Mouse (Mus musculus) left cerebral cortex, postnatal 36 days (tissue): Measurements from ENCODE around the gene Klhl10. TPM values are rescaled to one million over a fixed set of nuclear protein-coding genes. Genes with fewer than 3 reads are reported as not detected.

Experiments used
- DNase-seq, 2 experiments: peaks; one replicate each; pipeline ENCODE4 v3.0.0; 2021 to 2022; ENCODE audit warnings: low spot score in 2 of 2, mixed read lengths in 1 of 2
- intact Hi-C: fragments of 180-260 bp; cut with DNase I; formaldehyde crosslinking; loops from one replicate; pipeline ENCODE4 v1.15.1; 2025
- microRNA-seq: library from miRNA; unstranded; fragments of <30 nt; microRNA quantifications from one replicate; pipeline ENCODE4 v1.2.0, GENCODE M21; 2022
- total RNA-seq, 2 experiments: library from RNA; stranded (reverse); gene quantifications; 2 replicates each; pipeline ENCODE4 v1.2.3; 2021

Gene Klhl10
- total RNA-seq, 2 experiments from 2014 or later, result 0.77 to 1.1 TPM

- DNase-seq, result no peak
- intact Hi-C loops, result no loop called here
Measured at GRCm38 (mm10) chr11:100504990-100505660, 63.4 kb downstream of the Klhl10 start.

GRCm38 (mm10) chr11:100505997-100506396, 64.3 kb downstream of the Klhl10 start:
- DNase-seq, result no peak
- intact Hi-C loops, result no loop called here

Small RNAs within 50 kb of the gene (microRNA-seq; reads per million reads assigned to microRNA genes)
- gene Gm27374 (not detected), gene Mir7116 (not detected)

Other genes starting within 250 kb of the Klhl10 start
- gene Krt9, start 248.7 kb upstream of the Klhl10 start, total RNA-seq, result 1 to 10 TPM; 2.0 to 4.0 TPM
- gene Krt14, start 234.4 kb upstream of the Klhl10 start, total RNA-seq, result not detected
- not detected for gene Krt16, start 193.0 kb upstream of the Klhl10 start, total RNA-seq
- gene Krt17, start 180.9 kb upstream of the Klhl10 start, total RNA-seq, result not detected
- gene Krt42, start 172.0 kb upstream of the Klhl10 start, total RNA-seq, result not detected
- 100 to 1,000 TPM; 712 to 762 TPM for gene Eif1, start 122.0 kb upstream of the Klhl10 start, total RNA-seq
- not detected for gene Gast, start 107.5 kb upstream of the Klhl10 start, total RNA-seq
- gene Hap1, start 85.8 kb upstream of the Klhl10 start, total RNA-seq, result 100 to 1,000 TPM in 1 of 2 experiments, 10 to 100 TPM in 1; 88.1 to 173 TPM
- 10 to 100 TPM; 44.1 to 49.2 TPM for gene Jup, start 44.2 kb upstream of the Klhl10 start, total RNA-seq
- gene P3h4, start 27.1 kb upstream of the Klhl10 start, total RNA-seq, result 10 to 100 TPM in 1 of 2 experiments, 1 to 10 TPM in 1; 7.9 to 10.6 TPM
- 1 to 10 TPM; 5.3 to 6.6 TPM for gene Fkbp10, start 26.2 kb upstream of the Klhl10 start, total RNA-seq
- gene Nt5c3b, start 109 bp upstream of the Klhl10 start, total RNA-seq, result 10 to 100 TPM; 46.3 to 48.5 TPM
- 10 to 100 TPM; 95.1 to 97.8 TPM for gene Klhl11, start 30.8 kb downstream of the Klhl10 start, total RNA-seq
- 100 to 1,000 TPM; 117 to 123 TPM for gene Acly, start 86.1 kb downstream of the Klhl10 start, total RNA-seq
- under 1 TPM; 0.32 to 0.86 TPM for gene Ttc25, start 103.7 kb downstream of the Klhl10 start, total RNA-seq
- 100 to 1,000 TPM; 167 to 298 TPM for gene Cnp, start 133.0 kb downstream of the Klhl10 start, total RNA-seq
- gene Nkiras2, start 177.3 kb downstream of the Klhl10 start, total RNA-seq, result 10 to 100 TPM; 13.1 to 13.7 TPM
- gene Dnajc7, start 178.3 kb downstream of the Klhl10 start, total RNA-seq, result 100 to 1,000 TPM; 215 to 247 TPM